Mouse (Mus musculus) hindbrain, postnatal 0 days (tissue): ENCODE measurements around the gene Hexb. TPM values are rescaled to one million over a fixed set of nuclear protein-coding genes. Genes with fewer than 3 reads are reported as not detected.

ENCODE experiments used
- polyA plus RNA-seq: library from polyadenylated mRNA; unstranded; fragments of >200 nt; fragmentation: Nextera tagmentation; extraction: Ambion mirVana; gene quantifications from 2 replicates; pipeline ENCODE4 v1.2.1, GENCODE M21; 2015
- total RNA-seq: library from RNA; depleted of rRNA; stranded (reverse); fragments of >200 nt; gene quantifications from 2 replicates; pipeline ENCODE4 v1.2.3, GENCODE M21; 2014; rRNA removed

The Hexb gene
- total and polyA plus RNA-seq, 2 experiments from 2014 or later, result 65.4 to 66.4 TPM

Other genes starting within 250 kb of the Hexb start
- not detected in 2 replicates for gene 1700029F12Rik, start 164.0 kb downstream of the Hexb start, total RNA-seq
- gene 1700029F12Rik, start 164.0 kb downstream of the Hexb start, polyA plus RNA-seq, result not detected in 2 replicates
- gene Fam169a, start 131.1 kb downstream of the Hexb start, total RNA-seq, result 25.7 and 27.8 TPM in 2 replicates
- gene Fam169a, start 131.1 kb downstream of the Hexb start, polyA plus RNA-seq, result 22.3 and 24.8 TPM in 2 replicates
- gene Gm6169, start 99.1 kb downstream of the Hexb start, total RNA-seq, result 0.37 TPM in 1 of 2 replicates, not detected in the other
- 0.57 and 1.3 TPM in 2 replicates for gene Gm6169, start 99.1 kb downstream of the Hexb start, polyA plus RNA-seq
- gene Gfm2, start 60.4 kb downstream of the Hexb start, total RNA-seq, result 18.6 and 23.3 TPM in 2 replicates
- gene Gfm2, start 60.4 kb downstream of the Hexb start, polyA plus RNA-seq, result 21.4 and 22.8 TPM in 2 replicates
- gene Nsa2, start 60.4 kb downstream of the Hexb start, total RNA-seq, result 18.5 and 21.6 TPM in 2 replicates
- gene Nsa2, start 60.4 kb downstream of the Hexb start, polyA plus RNA-seq, result 41.7 and 45.0 TPM in 2 replicates
- gene Enc1, start 42.7 kb upstream of the Hexb start, total RNA-seq, result 179 and 206 TPM in 2 replicates
- gene Enc1, start 42.7 kb upstream of the Hexb start, polyA plus RNA-seq, result 29.3 and 33.3 TPM in 2 replicates